Mouse (Mus musculus): Measurements from ENCODE around the gene Utp3. TPM values are rescaled to one million over a fixed set of nuclear protein-coding genes. Genes with fewer than 3 reads are reported as not detected.
A peak's percentile ranks its signal among the peaks of the same experiment; 100 is the strongest.

The Utp3 gene
- polyA plus RNA-seq, 1 experiment from 2014 or later, result 57.0 TPM

DNA sequence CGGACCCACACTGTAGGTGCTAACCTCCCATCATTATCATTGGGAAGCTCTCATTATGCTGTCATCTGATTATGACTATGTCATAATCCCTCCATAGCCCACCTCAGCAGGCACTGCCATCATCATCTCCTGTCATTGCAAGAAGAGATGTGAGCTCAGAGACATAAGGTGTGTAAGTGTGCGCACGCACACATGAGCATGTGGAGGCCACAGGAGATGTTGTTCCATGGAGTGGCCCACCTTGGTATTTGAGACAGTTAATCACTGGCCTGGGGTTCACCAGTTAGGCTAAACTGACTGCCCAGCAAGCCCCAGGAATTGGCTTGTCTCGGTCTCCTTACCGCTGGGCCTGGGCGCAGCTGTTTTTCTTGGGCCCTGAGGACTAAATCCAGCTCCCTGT, 27.1 kb downstream of the Utp3 start:
- Histone ChIP-seq H3K36me3 (no peaks in the 10 kb centered on the region), H3K4me1 (replicated peaks) (peaks cover 16% of the 10 kb centered on the region), H3K9me3 (no peaks in the 10 kb centered on the region), H3K4me3 (no peak overlapping the region), H3K4me2 (no peak overlapping the region), H3K9ac (no peak overlapping the region), H3K27me3 (no peaks in the 10 kb centered on the region), H3K27ac (no peak overlapping the region)
- WGBS, result 90% methylated on average over 6 of the region's 6 CpGs
- no peak for ATAC-seq (ENCODE audit: low FRiP score)

DNA sequence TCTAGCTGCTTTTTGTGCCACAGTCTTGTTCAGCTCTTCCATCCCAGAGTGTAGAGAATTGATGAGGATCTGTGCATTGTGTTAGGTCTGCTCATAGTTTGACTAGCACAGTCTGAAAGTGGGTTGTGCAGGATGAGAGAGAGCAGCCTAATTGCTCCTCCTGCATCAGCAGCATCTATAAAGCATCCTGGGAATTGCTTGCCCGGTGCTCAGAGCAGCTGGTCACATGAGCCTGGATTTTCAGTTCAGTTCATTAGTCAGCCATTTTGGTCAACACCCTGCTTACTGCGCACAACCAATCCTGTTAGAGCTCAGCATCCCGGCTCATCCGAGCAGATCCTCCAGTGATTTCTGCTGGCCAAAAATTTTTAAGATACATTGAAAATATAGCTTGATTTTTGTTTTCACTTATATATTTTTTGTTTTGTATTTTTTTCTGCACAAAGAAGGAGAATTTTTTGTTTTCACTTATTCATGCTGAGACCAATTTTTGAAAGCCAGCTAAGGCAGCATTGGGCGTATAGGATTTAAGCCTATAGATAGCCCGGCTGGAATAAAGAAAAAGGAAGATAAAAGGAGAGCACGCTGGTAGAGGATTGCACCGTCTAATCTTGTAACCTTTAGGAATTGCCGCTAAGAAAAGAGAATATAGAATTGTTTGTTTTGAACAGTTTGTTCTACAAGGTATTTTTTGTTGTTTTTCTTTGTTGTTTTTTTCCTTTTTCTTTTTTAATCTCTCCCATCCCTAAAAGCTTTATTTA, 29.2 kb downstream of the Utp3 start:
- no peaks in the 10 kb centered on the region for H3K27me3 ChIP-seq
- no peaks in the 10 kb centered on the region for H3K36me3 ChIP-seq
- WGBS, result 25% methylated on average over 9 of the region's 9 CpGs
- H3K27ac ChIP-seq, result peak overlapping the region; percentile 84
- no peaks in the 10 kb centered on the region for H3K9me3 ChIP-seq
- H3K4me2 ChIP-seq, result peak overlapping the region; percentile 79
- peak overlapping the region; percentile 83 for H3K4me3 ChIP-seq
- H3K4me1 ChIP-seq (replicated peaks), result peaks cover 34% of the 10 kb centered on the region
- H3K9ac ChIP-seq, result peak overlapping the region; percentile 91
- peak; percentile 95 for ATAC-seq (ENCODE audit: low FRiP score)

DNA sequence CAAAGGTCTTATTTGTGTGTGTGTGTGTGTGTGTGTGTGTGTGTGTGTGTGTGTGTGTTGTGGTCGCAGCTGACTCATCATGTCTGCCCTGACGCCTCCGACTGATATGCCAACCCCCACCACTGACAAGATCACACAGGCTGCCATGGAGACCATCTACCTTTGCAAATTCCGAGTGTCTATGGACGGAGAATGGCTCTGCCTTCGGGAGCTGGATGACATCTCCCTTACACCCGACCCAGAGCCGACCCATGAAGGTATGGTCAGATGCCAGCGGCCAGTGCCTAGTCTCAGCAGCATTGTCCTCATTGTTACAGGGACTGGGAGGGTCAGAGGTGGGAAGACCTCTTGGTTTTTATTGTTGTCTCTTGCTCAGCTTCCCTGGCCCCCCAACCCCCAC, 29.8 kb downstream of the Utp3 start:
- no peaks in the 10 kb centered on the region for H3K27me3 ChIP-seq
- H3K27ac ChIP-seq, result peak overlapping the region; percentile 84
- peak overlapping the region; percentile 79 for H3K4me2 ChIP-seq
- no peaks in the 10 kb centered on the region for H3K36me3 ChIP-seq
- peak overlapping the region; percentile 91 for H3K9ac ChIP-seq
- peaks cover 40% of the 10 kb centered on the region for H3K4me1 ChIP-seq (replicated peaks)
- peak; percentile 33 for ATAC-seq (ENCODE audit: low FRiP score)
- no peaks in the 10 kb centered on the region for H3K9me3 ChIP-seq
- WGBS, result 12% methylated on average over 9 of the region's 9 CpGs
- peak overlapping the region; percentile 83 for H3K4me3 ChIP-seq

DNA sequence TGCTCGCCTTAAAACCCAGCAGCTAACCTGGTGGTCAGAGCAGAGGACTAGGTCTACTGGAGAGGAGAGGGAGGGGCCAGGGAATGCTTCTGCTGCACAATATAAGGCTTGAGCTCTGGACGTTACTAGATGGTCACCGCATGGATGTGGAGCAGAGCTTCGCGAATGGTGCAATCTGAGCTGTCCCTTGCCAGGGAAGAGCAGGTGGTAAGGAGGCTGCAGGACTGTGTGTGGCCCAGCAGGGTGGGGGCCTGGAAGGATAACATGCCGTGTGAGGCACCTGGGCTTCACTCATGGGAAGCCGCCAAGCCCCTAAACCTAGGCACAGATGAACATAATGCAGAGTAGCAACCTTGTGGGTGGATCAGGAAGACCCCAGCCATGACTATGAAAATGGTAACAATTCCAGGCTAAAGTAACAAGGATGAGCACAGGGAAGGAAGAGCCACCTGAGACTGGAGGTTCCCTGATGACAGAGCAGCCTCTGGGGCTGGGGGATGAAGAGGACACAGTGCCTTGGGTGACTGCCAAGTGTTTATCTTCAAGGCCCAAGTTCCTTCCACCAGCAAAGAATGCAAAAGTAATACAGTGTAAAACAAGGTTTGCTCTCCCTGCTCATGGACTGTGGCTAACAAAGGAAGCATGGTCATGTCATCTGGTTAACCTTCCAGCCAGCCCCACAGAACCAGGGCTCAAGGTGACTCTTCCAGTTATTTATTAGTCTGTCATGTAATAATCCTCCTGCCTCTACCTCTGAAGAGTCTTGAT, 32.3 kb downstream of the Utp3 start:
- H3K4me3 ChIP-seq, result peak overlapping the region; percentile 83
- no peak for ATAC-seq (ENCODE audit: low FRiP score)
- 48% methylated on average over 7 of the region's 7 CpGs for WGBS
- H3K9me3 ChIP-seq, result no peaks in the 10 kb centered on the region
- H3K27me3 ChIP-seq, result no peaks in the 10 kb centered on the region
- H3K36me3 ChIP-seq, result peaks cover 6% of the 10 kb centered on the region
- H3K4me2 ChIP-seq, result peak overlapping the region; percentile 79
- H3K9ac ChIP-seq, result peak overlapping the region; percentile 91
- H3K4me1 ChIP-seq (replicated peaks), result peaks cover 51% of the 10 kb centered on the region
- peak overlapping the region; percentile 9 for H3K27ac ChIP-seq

DNA sequence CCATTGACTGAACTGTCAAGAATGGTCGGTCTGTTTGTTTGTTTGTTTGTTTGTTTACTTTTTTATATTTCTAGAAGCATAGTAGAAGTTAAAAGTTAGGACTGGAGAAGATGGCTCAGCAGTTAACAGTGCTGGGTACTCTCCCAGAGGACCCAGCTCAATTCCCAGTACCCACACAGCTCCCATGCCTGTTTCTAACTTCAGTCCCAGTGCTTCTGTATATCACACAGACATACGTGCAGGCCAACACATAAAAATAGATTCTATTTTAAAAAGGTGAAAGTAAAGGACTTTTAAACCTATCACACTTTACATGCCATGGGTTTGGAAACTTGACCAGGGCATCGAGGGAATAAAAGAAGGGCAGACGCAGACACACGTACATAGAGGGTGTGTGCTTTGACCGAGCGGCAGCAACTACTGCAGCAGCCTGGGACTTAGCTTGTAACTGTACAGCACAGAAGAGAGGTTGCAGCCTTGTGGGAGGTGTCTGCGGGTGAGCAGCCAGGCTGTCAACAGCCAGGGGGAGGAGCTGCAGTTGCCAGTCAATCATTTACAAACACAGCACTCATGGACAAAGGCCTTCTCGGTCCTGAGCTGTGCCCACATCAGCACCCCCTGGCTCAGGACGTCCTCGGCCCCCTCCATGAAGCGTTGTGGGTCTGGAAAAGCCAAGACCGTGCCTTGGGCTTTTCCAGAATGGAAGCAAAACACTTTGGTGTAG, 33.1 kb downstream of the Utp3 start:
- 19% methylated on average over 13 of the region's 13 CpGs for WGBS
- ATAC-seq (ENCODE audit: low FRiP score), result peak; percentile 2; the same call in 1 of the 2 replicates

DNA sequence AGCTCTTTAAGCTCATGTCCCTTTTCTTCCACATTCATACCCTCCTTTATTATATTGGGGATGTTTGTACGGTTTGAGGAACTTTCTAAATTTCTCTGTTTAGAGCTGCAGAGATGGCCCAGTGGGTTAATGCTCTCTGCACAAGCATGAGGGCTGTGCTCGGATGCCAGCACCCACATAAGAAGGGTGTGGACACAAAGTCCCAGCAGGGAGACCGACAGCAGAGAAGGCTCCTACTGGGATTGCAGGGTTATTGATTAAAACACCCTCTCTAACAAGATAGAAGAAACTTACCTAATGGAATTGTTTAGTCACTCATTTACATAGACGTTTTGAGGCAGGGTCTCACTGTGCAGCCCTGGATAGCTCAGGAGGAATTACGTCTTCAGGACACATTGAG, 34.2 kb downstream of the Utp3 start:
- peaks cover 14% of the 10 kb centered on the region for H3K36me3 ChIP-seq
- peak overlapping the region; percentile 19; the same call in 1 of the 2 replicates for H3K4me3 ChIP-seq
- no peaks in the 10 kb centered on the region for H3K9me3 ChIP-seq
- H3K9ac ChIP-seq, result peak overlapping the region; percentile 61
- peaks cover 51% of the 10 kb centered on the region for H3K4me1 ChIP-seq (replicated peaks)
- no peaks in the 10 kb centered on the region for H3K27me3 ChIP-seq
- H3K4me2 ChIP-seq, result peak overlapping the region; percentile 45
- WGBS, result 42% methylated on average over 5 of the region's 5 CpGs
- no peak overlapping the region for H3K27ac ChIP-seq
- no peak for ATAC-seq (ENCODE audit: low FRiP score)

More for the DNA sequence above, 33.1 kb downstream of the Utp3 start:
- no peaks in the 10 kb centered on the region for H3K27me3 ChIP-seq
- H3K4me1 ChIP-seq (replicated peaks), result peaks cover 51% of the 10 kb centered on the region
- H3K9ac ChIP-seq, result peak overlapping the region; percentile 91
- peak overlapping the region; percentile 74 for H3K27ac ChIP-seq
- H3K9me3 ChIP-seq, result no peaks in the 10 kb centered on the region
- H3K36me3 ChIP-seq, result peaks cover 9% of the 10 kb centered on the region
- peak overlapping the region; percentile 79 for H3K4me2 ChIP-seq
- H3K4me3 ChIP-seq, result peak overlapping the region; percentile 83

DNA sequence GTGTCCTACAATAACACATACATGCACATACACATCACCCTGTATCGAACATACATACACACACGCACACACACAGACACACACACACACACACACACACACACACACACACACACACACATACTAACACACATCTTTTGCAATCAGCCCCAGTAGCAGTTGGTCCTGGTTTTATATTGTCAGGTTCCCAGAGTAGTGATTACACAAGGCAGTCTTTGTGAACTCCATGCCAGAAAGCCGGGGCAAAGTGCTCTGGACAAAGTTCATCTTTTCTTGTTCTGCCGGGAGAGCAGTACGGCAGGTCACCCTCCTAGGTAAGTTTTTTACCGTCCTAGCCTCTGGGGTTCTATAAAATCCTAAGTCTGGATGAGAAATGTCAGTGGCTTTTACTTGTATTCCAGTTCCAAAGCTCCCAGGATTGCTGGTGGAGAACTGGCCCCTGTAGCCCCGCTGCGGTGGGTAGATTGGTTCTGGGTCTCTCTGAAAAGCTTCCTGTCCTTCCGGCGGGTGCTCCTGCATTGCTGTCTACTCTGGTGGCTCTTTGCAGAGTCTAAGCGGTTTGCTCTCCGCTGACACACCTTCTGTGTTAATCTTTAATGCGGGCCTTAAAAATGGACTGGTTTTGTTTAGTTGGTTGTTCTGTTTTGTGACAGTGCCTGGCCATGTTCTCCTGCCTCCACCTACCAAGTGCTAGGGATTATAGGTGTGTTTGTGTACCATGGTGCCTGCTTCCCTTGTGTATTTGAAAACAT, 39.3 kb downstream of the Utp3 start:
- peaks cover 37% of the 10 kb centered on the region for H3K36me3 ChIP-seq
- no peaks in the 10 kb centered on the region for H3K27me3 ChIP-seq
- H3K4me1 ChIP-seq (replicated peaks), result peaks cover 18% of the 10 kb centered on the region
- H3K9ac ChIP-seq, result no peak overlapping the region
- H3K9me3 ChIP-seq, result no peaks in the 10 kb centered on the region
- WGBS, result 91% methylated on average over 13 of the region's 13 CpGs
- no peak overlapping the region for H3K4me3 ChIP-seq
- H3K4me2 ChIP-seq, result no peak overlapping the region
- no peak for ATAC-seq (ENCODE audit: low FRiP score)
- H3K27ac ChIP-seq, result no peak overlapping the region; the same call in 1 of the 2 replicates

DNA sequence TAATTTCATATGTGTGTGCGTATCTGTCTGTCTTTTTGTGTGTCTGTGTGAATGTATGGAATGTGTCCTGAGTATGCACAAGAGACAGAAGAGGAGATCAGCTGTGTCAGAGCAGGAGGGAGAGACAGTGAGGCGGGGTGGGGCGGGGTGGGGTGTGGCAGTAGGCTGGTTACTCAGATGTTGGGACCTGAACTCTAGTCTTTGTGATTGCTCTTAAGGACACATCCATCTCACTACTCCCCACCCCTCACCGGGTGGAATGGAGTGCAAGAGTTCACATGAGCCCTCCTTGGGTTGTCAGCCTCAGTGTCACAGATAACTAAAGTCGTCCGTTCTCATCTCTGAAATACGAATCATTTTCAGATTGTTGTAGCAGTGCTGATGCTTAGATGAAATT, 39.9 kb downstream of the Utp3 start:
- Histone ChIP-seq H3K4me3 (no peak overlapping the region), H3K27me3 (no peaks in the 10 kb centered on the region)

DNA sequence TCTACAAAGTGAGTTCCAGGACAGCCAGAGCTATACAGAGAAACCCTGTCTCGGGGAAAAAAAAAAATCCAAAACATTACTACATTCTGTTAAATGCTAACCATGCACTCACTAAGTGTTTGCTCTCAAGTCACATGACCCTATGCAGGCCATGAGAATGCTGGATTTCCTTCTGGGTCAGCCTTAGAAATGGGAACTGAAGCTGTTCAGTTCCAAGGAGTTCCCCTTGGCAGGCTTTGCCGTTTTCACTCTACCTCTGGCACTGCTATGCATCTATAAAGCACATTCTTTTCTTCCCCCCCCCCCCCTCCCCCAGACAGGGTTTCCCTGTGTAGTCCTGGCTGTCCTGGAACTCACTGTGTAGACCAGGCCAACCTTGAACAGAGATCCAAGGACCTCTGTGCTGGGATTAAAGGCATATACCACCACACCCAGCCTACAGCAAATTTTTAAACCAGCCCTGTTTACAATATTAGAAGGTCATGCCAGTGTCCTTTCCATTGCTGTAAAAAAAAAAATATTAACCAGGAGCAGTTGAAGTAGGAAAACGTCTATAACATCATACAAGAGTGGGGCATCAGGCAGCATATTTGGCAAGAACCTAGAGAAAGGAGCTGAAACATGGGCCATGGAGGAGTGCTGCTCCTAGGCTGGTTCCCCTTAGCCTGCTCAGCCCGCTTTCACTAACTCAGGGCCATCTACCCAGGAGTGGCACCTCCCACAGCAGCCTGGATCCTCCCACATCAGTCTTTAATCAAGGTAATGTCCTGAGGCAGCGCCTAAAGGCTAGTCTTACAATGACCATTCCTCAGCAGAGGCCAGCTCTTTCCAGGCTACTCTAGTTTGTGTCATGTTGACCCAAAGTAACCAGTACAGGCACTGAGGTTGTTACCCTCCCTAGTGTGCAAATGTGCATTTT, 41.5 kb downstream of the Utp3 start:
- ATAC-seq (ENCODE audit: low FRiP score), result no peak
- H3K4me2 ChIP-seq, result no peak overlapping the region

More for the DNA sequence above, 39.9 kb downstream of the Utp3 start:
- Histone ChIP-seq H3K9ac (no peak overlapping the region), H3K36me3 (peaks cover 41% of the 10 kb centered on the region), H3K4me2 (no peak overlapping the region), H3K27ac (no peak overlapping the region), H3K4me1 (replicated peaks) (peaks cover 12% of the 10 kb centered on the region), H3K9me3 (no peaks in the 10 kb centered on the region)
- WGBS, result 89% methylated on average over 7 of the region's 7 CpGs
- no peak for ATAC-seq (ENCODE audit: low FRiP score)

DNA sequence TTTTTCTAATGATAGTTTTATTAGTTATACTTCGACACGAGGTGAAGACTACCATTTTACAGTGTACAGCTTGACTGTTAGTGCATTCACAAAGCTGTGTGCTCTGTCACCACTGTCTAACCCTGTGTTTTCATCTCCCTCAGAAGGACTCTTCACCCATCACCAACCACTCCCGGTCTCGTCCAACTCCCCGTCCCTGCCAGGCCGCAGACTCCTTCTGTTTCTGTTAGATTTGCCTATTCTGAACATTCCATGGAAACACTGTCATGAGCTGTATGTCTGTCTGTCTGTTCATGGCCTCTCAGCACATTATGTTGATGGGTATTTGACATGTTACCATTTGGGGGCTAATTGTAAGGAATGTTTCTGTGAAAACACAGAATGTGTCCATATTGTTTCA, 44.7 kb downstream of the Utp3 start:
- H3K27ac ChIP-seq, result no peak overlapping the region
- no peaks in the 10 kb centered on the region for H3K4me1 ChIP-seq (replicated peaks)
- no peak overlapping the region for H3K4me2 ChIP-seq
- H3K27me3 ChIP-seq, result no peaks in the 10 kb centered on the region
- no peaks in the 10 kb centered on the region for H3K9me3 ChIP-seq
- no peak overlapping the region for H3K9ac ChIP-seq
- 92% methylated on average over 6 of the region's 6 CpGs for WGBS
- no peak overlapping the region for H3K4me3 ChIP-seq
- ATAC-seq (ENCODE audit: low FRiP score), result no peak
- H3K36me3 ChIP-seq, result peaks cover 27% of the 10 kb centered on the region

More for the DNA sequence above, 41.5 kb downstream of the Utp3 start:
- no peaks in the 10 kb centered on the region for H3K9me3 ChIP-seq
- no peak overlapping the region for H3K9ac ChIP-seq
- no peak overlapping the region for H3K4me3 ChIP-seq
- peaks cover 36% of the 10 kb centered on the region for H3K36me3 ChIP-seq
- H3K27ac ChIP-seq, result no peak overlapping the region
- H3K4me1 ChIP-seq (replicated peaks), result 0 out of 2 replicates have a peak, but pooled peaks cover 3% of the 10 kb centered on the region
- 88% methylated on average over 5 of the region's 5 CpGs for WGBS
- no peaks in the 10 kb centered on the region for H3K27me3 ChIP-seq

DNA sequence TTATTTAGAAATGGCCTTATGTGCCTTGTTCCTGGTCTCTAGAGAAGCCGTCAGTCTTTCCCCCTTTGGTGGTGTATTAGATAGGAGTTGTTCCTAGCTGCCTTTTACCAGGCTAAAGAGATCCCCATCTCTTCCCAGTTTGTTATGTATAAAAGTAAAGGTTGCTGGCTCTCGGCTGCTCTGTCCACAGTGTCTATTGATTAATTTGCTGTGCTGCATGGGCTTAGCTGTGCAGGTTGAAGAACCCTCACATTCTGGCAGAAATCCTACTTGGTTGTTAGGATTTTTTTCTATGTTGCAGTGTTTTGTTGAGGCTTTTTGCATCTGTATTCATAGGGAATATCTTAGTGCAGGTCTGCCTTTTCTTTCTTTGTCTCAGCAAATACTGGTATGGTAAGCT, 47.8 kb downstream of the Utp3 start:
- 77% methylated on average over 2 of the region's 2 CpGs for WGBS
- peaks cover 23% of the 10 kb centered on the region for H3K36me3 ChIP-seq
- no peak overlapping the region for H3K9ac ChIP-seq
- H3K27ac ChIP-seq, result no peak overlapping the region
- no peaks in the 10 kb centered on the region for H3K4me1 ChIP-seq (replicated peaks)
- ATAC-seq (ENCODE audit: low FRiP score), result no peak
- H3K4me3 ChIP-seq, result no peak overlapping the region
- no peaks in the 10 kb centered on the region for H3K9me3 ChIP-seq
- H3K27me3 ChIP-seq, result no peaks in the 10 kb centered on the region
- H3K4me2 ChIP-seq, result no peak overlapping the region

Measured in hindbrain, embryonic 13.5 days (tissue).